Mouse (Mus musculus) neural tube, embryonic 12.5 days (tissue): ENCODE measurements around the gene Ang6. TPM values are rescaled to one million over a fixed set of nuclear protein-coding genes. Genes with fewer than 3 reads are reported as not detected.
A peak's percentile ranks its signal among the peaks of the same experiment; 100 is the strongest.
"Not testable (repeated sequence)": the region's sequence is repeated elsewhere in the genome, so short reads cannot be mapped to it uniquely, and the experiment has no call there.

Experiments used
- ATAC-seq: fragments of 200-750 bp; cut with Nextera tagmentation; 2 replicates; pipeline ENCODE4 v1.8.0; 2017; ENCODE audit warnings: low read depth, mild to moderate bottlenecking, moderate TSS enrichment, moderate library complexity; ENCODE audit not compliant: low FRiP score
- H3K27ac ChIP-seq: fragments of 300-500 bp; sonication (generic); 2 replicates; pipeline ENCODE4 v1.5.1; 2016
- H3K27me3 ChIP-seq: fragments of 300-500 bp; sonication (generic); replicated peaks from 2 replicates; pipeline ENCODE4 v1.6.1; 2016; ENCODE audit warnings: mild to moderate bottlenecking
- H3K36me3 ChIP-seq: fragments of 300-500 bp; sonication (generic); 2 replicates; pipeline ENCODE4 v1.6.1; 2016; ENCODE audit warnings: mild to moderate bottlenecking
- H3K4me1 ChIP-seq: fragments of 300-500 bp; sonication (generic); 2 replicates; pipeline ENCODE4 v1.6.1; 2016
- H3K4me2 ChIP-seq: fragments of 300-500 bp; sonication (generic); replicated peaks from 2 replicates; pipeline ENCODE4 v1.6.1; 2016; ENCODE audit warnings: mild to moderate bottlenecking
- H3K4me3 ChIP-seq: fragments of 300-500 bp; sonication (generic); 2 replicates; pipeline ENCODE4 v1.5.1; 2016
- H3K9ac ChIP-seq: fragments of 300-500 bp; sonication (generic); 2 replicates; pipeline ENCODE4 v1.6.1; 2016; ENCODE audit warnings: mild to moderate bottlenecking
- H3K9me3 ChIP-seq: fragments of 300-500 bp; sonication (generic); 2 replicates; pipeline ENCODE4 v1.6.1; 2016; ENCODE audit warnings: mild to moderate bottlenecking
- WGBS: fragments of 180-500 bp; shearing (Covaris S2); methylation state at CpG from one replicate; pipeline ENCODE4 v1.1.7; 2016; 5-methylcytosine and 5-hydroxymethylcytosine counted together
- polyA plus RNA-seq: library from polyadenylated mRNA; unstranded; fragments of >200 nt; fragmentation: Nextera tagmentation; extraction: Ambion mirVana; gene quantifications from 2 replicates; pipeline ENCODE4 v1.2.1, GENCODE M21; 2016

Gene Ang6
- polyA plus RNA-seq, result not detected in 2 replicates

DNA sequence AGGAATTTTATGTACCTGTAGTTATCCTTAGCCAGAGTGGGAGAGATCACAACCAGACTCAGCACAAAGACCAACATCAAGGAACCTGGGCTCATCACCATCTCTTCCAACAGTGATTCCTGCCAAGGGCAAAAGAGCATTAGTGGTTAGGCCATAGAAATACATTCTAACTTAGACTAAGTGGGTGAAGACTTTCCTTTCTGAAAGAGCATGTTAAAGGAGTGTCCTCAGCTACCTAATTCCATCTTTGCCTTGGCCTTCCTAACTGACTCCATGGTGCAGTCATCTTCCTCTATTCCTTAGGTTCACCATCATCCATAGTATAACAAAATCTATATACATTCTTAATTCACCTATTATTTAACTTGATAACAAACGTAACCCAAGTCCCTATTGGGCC, at the start of gene Ang6:
Ang6 (minus strand) TSS at position 101 of the 400 bp plus-strand sequence.
- no peaks in the 10 kb centered on the region for H3K27me3 ChIP-seq
- ATAC-seq, result no peak
- no peak within 1 kb of the TSS for H3K4me3 ChIP-seq
- no peaks in the 10 kb centered on the region for H3K36me3 ChIP-seq
- H3K9me3 ChIP-seq, result no peaks in the 10 kb centered on the region
- no peak within 1 kb of the TSS for H3K4me2 ChIP-seq
- no peak within 1 kb of the TSS for H3K27ac ChIP-seq
- no peaks in the 10 kb centered on the region for H3K4me1 ChIP-seq
- no peak within 1 kb of the TSS for H3K9ac ChIP-seq
- 91% methylated on average over 1 of the region's 1 CpGs for WGBS

DNA sequence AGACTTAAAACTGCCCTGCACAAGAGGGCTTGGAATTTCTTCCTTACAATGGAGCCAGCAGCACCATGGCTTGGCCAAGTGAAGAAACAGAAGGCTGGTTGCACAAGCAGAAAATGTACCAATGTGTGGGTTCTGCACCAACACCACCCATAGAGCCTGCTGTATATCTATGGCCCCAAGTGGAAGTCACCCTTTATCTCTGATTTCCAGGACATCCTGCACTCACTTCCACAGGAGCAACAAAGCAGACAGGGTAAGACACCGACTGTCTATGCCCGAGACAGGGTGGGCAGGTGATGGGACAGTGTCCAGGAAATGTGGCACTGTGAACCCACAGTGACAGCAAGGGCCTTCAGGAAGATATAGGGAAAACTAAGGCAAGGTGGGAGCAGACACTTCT, 44.5 kb upstream of the Ang6 start:
- not testable (repeated sequence) for H3K4me2 ChIP-seq, H3K9ac ChIP-seq, H3K9me3 ChIP-seq, H3K4me3 ChIP-seq, ATAC-seq, H3K27ac ChIP-seq, H3K27me3 ChIP-seq, H3K4me1 ChIP-seq, H3K36me3 ChIP-seq
- 80% methylated on average over 2 of the region's 2 CpGs for WGBS

DNA sequence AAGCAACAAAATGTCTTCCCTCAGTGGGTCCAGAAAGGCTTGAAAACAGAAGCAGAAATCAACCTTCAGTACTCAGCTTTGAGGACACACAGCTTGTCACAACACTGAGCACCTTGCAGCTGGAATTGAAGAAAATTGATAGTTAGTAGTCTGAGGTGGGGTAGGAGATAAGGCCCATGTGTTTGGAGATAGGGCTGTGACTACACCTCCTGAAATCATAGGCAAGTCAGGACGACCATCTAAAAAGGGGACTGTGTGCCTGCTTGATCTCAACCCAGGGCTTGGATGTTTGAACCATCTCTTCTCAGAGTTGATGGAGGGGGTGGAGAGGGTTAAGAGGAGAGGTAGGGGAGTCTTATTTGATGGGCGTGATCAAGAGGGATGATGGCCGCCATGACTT, 29.8 kb upstream of the Ang6 start:
- not testable (repeated sequence) for H3K9me3 ChIP-seq, H3K4me2 ChIP-seq, H3K36me3 ChIP-seq, H3K9ac ChIP-seq, H3K27me3 ChIP-seq, H3K4me1 ChIP-seq, H3K27ac ChIP-seq, ATAC-seq, H3K4me3 ChIP-seq
- WGBS, result 95% methylated on average over 1 of the region's 3 CpGs

DNA sequence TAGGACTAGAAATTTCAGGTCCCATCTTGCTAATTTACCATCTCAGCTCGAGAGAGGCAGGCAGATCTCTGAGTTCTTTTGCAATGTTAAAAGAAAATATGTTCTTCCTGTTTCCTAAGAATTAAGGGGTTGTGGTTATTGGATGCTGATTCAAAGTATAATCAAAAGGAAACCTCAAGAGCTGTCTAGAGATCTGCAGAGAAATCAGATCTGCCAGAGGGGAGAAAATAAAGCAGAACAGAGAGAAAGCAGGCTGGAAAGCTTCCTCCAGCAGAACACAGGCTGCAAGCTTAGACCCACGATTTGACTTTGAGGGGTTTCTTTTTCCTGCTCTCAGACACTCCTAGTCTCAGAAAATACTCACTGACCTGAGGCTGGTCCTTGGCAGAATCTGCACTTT, 7.6 kb upstream of the Ang6 start:
- H3K27me3 ChIP-seq, H3K4me3 ChIP-seq, H3K4me1 ChIP-seq, H3K4me2 ChIP-seq, H3K9ac ChIP-seq, ATAC-seq, H3K9me3 ChIP-seq, H3K27ac ChIP-seq, H3K36me3 ChIP-seq: not testable (repeated sequence)
- WGBS, result 51% methylated on average over 2 of the region's 2 CpGs

- H3K27ac ChIP-seq, H3K36me3 ChIP-seq, H3K4me3 ChIP-seq, H3K9ac ChIP-seq, H3K4me1 ChIP-seq, H3K4me2 ChIP-seq, H3K27me3 ChIP-seq, H3K9me3 ChIP-seq, ATAC-seq: not testable (repeated sequence)
- no CpG with 5 or more reads among the region's 1 CpGs for WGBS
Observed at GRCm38 (mm10) chr14:44008021-44008420, 6.0 kb upstream of the Ang6 start.

DNA sequence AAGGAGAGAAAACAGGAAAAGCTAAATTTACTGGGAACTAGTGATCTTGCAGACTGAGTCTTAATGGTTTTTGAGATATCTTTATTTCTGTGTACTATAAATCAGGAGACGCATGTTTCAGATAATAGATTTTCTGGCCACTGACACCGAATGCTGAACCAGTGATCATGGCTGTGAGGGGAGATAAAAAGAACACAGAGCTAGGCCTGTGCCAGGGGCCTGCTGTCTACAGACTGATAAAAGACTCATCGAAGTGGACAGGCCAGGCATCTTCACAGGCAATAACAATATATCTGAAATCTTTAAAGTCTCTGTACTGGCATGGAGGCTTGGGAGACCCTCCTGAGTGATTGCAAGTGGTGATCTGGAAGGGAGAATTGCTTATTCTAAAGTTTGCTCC, 469 bp downstream of the Ang6 start:
- Histone ChIP-seq H3K9ac (no peak overlapping the region), H3K4me1 (no peaks in the 10 kb centered on the region), H3K9me3 (no peaks in the 10 kb centered on the region), H3K27ac (no peak overlapping the region), H3K27me3 (no peaks in the 10 kb centered on the region), H3K4me2 (no peak overlapping the region), H3K36me3 (no peaks in the 10 kb centered on the region), H3K4me3 (no peak overlapping the region)
- 88% methylated on average over 3 of the region's 3 CpGs for whole genome bisulfite sequencing
- ATAC-seq, result no peak

DNA sequence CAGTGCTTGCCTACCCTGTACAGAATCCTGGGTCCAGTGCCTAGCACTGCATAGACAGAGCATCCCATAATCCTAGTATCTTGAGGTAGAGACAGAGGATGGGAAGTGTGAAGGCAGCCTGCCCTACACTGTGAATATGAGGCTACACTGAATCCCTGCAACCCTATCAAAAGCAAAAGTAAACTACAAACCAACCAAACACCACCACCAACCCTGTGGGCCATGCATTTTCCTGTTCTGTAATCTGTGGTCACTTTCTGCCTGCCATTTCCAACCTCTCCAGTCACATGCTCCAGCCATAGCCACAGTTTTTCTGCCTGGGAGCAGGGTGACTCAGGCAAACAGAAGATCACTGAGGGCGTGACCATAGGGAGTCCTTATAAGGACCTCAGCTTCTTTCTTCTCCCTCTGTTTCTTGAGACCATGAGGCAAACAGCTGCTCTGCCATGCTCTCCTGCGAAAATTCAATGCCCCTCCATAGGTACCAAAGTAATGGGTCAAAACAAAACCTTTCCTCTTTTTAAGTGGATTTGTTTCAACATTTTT, 3.5 kb downstream of the Ang6 start:
- not testable (repeated sequence) for H3K36me3 ChIP-seq, H3K27ac ChIP-seq, ATAC-seq, H3K4me3 ChIP-seq, H3K9ac ChIP-seq, H3K27me3 ChIP-seq, H3K4me1 ChIP-seq, H3K4me2 ChIP-seq, H3K9me3 ChIP-seq
- 82% methylated on average over 2 of the region's 2 CpGs for WGBS

DNA sequence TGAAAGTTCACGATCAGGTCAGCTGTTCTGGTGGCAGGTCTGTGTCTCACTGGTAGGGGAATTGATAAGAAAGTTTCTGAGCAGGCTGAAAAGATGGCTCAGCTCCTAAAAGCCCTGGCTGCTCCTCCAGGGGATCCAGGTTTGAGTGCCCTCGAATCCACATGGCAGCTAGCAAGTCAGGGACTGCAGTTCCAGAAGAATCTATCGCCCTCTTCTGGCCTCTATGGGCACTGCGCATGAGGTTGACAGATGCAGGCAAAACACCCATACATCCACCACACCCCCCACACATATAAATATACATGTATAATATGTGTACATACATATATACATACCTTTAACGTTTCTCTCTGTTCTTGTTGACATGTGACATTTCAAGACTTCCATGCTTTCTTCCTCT, 14.7 kb downstream of the Ang6 start:
- H3K9me3 ChIP-seq, H3K4me1 ChIP-seq, H3K4me2 ChIP-seq, H3K4me3 ChIP-seq, H3K27me3 ChIP-seq, H3K36me3 ChIP-seq, H3K27ac ChIP-seq, H3K9ac ChIP-seq: not testable (repeated sequence)
- 0 out of 2 replicates have a peak, but pooled peaks have one; percentile 31 for ATAC-seq
- 19% methylated on average over 5 of the region's 5 CpGs for WGBS

DNA sequence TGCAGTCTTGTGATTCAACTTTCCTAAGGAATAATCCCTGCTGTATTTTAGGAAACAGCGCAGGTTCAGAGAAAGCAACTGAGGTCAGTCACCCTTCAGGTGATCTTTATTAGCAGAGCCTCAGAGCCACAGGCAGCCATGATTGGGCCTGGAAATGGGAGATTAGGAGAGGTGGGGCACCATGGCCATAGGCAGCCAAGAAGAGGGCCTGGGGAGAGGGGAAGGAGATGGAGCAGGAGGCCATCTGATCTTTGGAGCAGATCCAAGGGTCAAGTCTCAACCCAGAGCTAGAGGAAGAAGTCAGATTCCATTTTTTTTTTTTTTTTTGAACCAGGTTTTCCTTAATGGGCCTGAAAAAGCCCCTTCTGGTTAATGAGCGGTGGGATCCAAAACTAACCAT, 15.9 kb downstream of the Ang6 start:
- Histone ChIP-seq H3K4me3 (no peak overlapping the region), H3K4me2 (no peak overlapping the region), H3K4me1 (no peaks in the 10 kb centered on the region), H3K27me3 (no peaks in the 10 kb centered on the region), H3K9me3 (no peaks in the 10 kb centered on the region), H3K27ac (no peak overlapping the region), H3K9ac (no peak overlapping the region), H3K36me3 (no peaks in the 10 kb centered on the region)
- ATAC-seq, result no peak
- 94% methylated on average over 2 of the region's 2 CpGs for WGBS

GRCm38 (mm10) chr14:43983897-43984296, 18.2 kb downstream of the Ang6 start:
- 3% methylated on average over 4 of the region's 4 CpGs for WGBS
- no peaks in the 10 kb centered on the region for H3K9me3 ChIP-seq
- no peak overlapping the region for H3K27ac ChIP-seq
- H3K9ac ChIP-seq, result no peak overlapping the region
- no peaks in the 10 kb centered on the region for H3K27me3 ChIP-seq
- H3K4me2 ChIP-seq, result no peak overlapping the region
- no peak overlapping the region for H3K4me3 ChIP-seq
- peak; percentile 80 for ATAC-seq
- no peaks in the 10 kb centered on the region for H3K4me1 ChIP-seq
- no peaks in the 10 kb centered on the region for H3K36me3 ChIP-seq

DNA sequence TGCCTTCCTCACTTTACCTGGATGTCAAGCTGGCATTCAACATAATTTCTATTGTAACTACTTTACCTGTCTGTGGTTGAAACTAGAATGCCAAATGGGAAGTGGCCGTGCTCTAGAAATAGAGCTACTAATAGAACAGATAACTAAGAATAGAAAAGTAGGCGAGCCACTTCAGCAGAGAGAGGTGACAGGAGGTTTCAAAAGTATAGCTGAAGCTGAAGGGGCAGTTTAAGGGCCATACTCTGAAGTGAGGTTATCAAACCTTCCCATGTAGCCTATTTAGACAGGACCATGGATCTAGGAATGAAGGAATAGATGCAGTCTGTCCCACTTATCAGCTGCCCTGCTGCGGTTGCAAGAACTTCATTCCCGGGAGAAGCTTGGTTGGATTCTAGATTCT, 18.6 kb downstream of the Ang6 start:
- H3K27me3 ChIP-seq, result no peaks in the 10 kb centered on the region
- no peak overlapping the region for H3K4me3 ChIP-seq
- H3K36me3 ChIP-seq, result no peaks in the 10 kb centered on the region
- no peak overlapping the region for H3K27ac ChIP-seq
- no peaks in the 10 kb centered on the region for H3K9me3 ChIP-seq
- H3K4me2 ChIP-seq, result no peak overlapping the region
- H3K4me1 ChIP-seq, result no peaks in the 10 kb centered on the region
- 68% methylated on average over 4 of the region's 4 CpGs for WGBS
- no peak for ATAC-seq
- H3K9ac ChIP-seq, result no peak overlapping the region

DNA sequence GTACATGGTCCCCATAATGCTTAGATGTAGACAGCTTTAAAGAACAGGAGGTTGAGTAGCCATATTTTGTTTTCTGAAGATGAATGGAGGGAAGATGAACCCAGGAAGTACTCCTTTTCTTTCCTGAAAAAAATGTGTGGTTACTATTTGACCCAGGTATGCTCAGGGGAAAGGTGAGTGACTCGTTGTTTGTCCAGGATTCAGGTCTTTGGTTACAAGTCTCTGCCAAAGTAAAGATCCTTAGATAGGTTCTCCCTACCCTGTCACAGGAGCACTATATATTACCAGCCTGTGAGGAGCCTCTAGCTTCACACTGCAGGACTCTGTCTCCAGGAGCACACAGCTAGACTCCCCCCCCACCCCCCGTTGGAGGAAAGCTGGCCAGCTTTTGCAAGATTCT, 45.3 kb downstream of the Ang6 start, which contains the start of gene Ang5:
Ang5 (plus strand) TSS at position 301 of the 400 bp plus-strand sequence.
- not testable (repeated sequence) for ATAC-seq

GRCm38 (mm10) chr14:43955074-43955473, 47.0 kb downstream of the Ang6 start:
- not testable (repeated sequence) for H3K4me3 ChIP-seq, H3K9me3 ChIP-seq, H3K9ac ChIP-seq, H3K36me3 ChIP-seq, ATAC-seq, H3K4me2 ChIP-seq, H3K27ac ChIP-seq, H3K4me1 ChIP-seq, H3K27me3 ChIP-seq
- WGBS, result no CpG with 5 or more reads among the region's 1 CpGs

More for the DNA sequence above, 45.3 kb downstream of the Ang6 start, which contains the start of gene Ang5:
- not testable (repeated sequence) for H3K4me2 ChIP-seq, H3K36me3 ChIP-seq, H3K27ac ChIP-seq, H3K9ac ChIP-seq, H3K4me3 ChIP-seq, H3K27me3 ChIP-seq, H3K9me3 ChIP-seq, H3K4me1 ChIP-seq
- no CpG with 5 or more reads among the region's 2 CpGs for WGBS
